Mouse (Mus musculus) stomach, postnatal 0 days (tissue): ENCODE measurements around the gene Git1. TPM values are rescaled to one million over a fixed set of nuclear protein-coding genes. Genes with fewer than 3 reads are reported as not detected.

ENCODE experiments used
- ATAC-seq: fragments of 200-750 bp; cut with Nextera tagmentation; 2 replicates; pipeline ENCODE4 v1.8.0; 2017; ENCODE audit not compliant: low FRiP score, low TSS enrichment
- DNase-seq: peaks from one replicate; pipeline ENCODE4 v3.0.0-alpha.2; 2016; ENCODE audit warnings: low spot score
- H3K27ac ChIP-seq: fragments of 300-500 bp; sonication (generic); replicated peaks from 2 replicates; pipeline ENCODE4 v1.5.1; 2014; ENCODE audit warnings: mild to moderate bottlenecking, control low read depth
- H3K27me3 ChIP-seq: fragments of 300-500 bp; sonication (generic); 2 replicates; pipeline ENCODE4 v1.6.1; 2014; ENCODE audit warnings: low read length; ENCODE audit not compliant: control insufficient read depth, insufficient read depth
- H3K36me3 ChIP-seq: fragments of 300-500 bp; sonication (generic); 2 replicates; pipeline ENCODE4 v1.6.1; 2014; ENCODE audit warnings: low read length, mixed read lengths; ENCODE audit not compliant: control insufficient read depth, insufficient read depth
- H3K4me1 ChIP-seq: fragments of 300-500 bp; sonication (generic); replicated peaks from 2 replicates; pipeline ENCODE4 v1.6.1; 2014; ENCODE audit warnings: antibody characterized with exemption; ENCODE audit not compliant: control insufficient read depth, insufficient read depth
- H3K4me2 ChIP-seq: fragments of 300-500 bp; sonication (generic); replicated peaks from 2 replicates; pipeline ENCODE4 v1.6.1; 2014; ENCODE audit warnings: low read depth, mild to moderate bottlenecking, control low read depth, moderate library complexity
- H3K4me3 ChIP-seq: fragments of 300-500 bp; sonication (generic); 2 replicates; pipeline ENCODE4 v1.5.1; 2014; ENCODE audit warnings: low read depth, low read length, control low read depth
- H3K9ac ChIP-seq: fragments of 300-500 bp; sonication (generic); 2 replicates; pipeline ENCODE4 v1.6.1; 2014; ENCODE audit warnings: mild to moderate bottlenecking, low read length, control low read depth, mixed read lengths
- H3K9me3 ChIP-seq: fragments of 300-500 bp; sonication (generic); 2 replicates; pipeline ENCODE4 v1.6.1; 2016; ENCODE audit warnings: low read length; ENCODE audit not compliant: control insufficient read depth
- CTCF ChIP-seq: IDR thresholded peaks from 2 replicates; pipeline ENCODE4 v1.5.1; 2016; ENCODE audit warnings: antibody characterized with exemption, low read depth, mild to moderate bottlenecking, moderate library complexity
- EP300 ChIP-seq: optimal IDR thresholded peaks from 2 replicates; pipeline ENCODE3; 2016; ENCODE audit warnings: antibody characterized with exemption
- WGBS: fragments of 180-500 bp; shearing (Covaris S2); extraction: QIAGEN DNeasy Blood & Tissue Kit; methylation state at CpG from one replicate; pipeline ENCODE4 v1.1.7; 2014; 5-methylcytosine and 5-hydroxymethylcytosine counted together
- polyA plus RNA-seq: library from polyadenylated mRNA; unstranded; fragments of >200 nt; fragmentation: Nextera tagmentation; extraction: Ambion mirVana; gene quantifications from 2 replicates; pipeline ENCODE4 v1.2.1, GENCODE M21; 2015

The Git1 gene
- polyA plus RNA-seq, 1 experiment from 2014 or later = 5.9 TPM

- H3K9me3 ChIP-seq = no peaks in the 10 kb centered on the region
- 78% methylated on average over 22 of the region's 22 CpGs for WGBS
- H3K27me3 ChIP-seq = no peaks in the 10 kb centered on the region
- peaks cover 33% of the 10 kb centered on the region for H3K36me3 ChIP-seq
- no peak overlapping the region for H3K4me2 ChIP-seq
- H3K4me3 ChIP-seq = no peak overlapping the region
- ATAC-seq (no peak), DNase-seq (no peak)
- H3K9ac ChIP-seq = no peak overlapping the region
- H3K27ac ChIP-seq = no peak overlapping the region
- H3K4me1 ChIP-seq = peaks cover 3% of the 10 kb centered on the region; the same call in 1 of the 2 replicates
- TF ChIP-seq EP300 (no peak), CTCF (no peak)
Observed at GRCm38 (mm10) chr11:77505291-77505980, 12.1 kb downstream of the Git1 start.

- H3K36me3 ChIP-seq = peaks cover 33% of the 10 kb centered on the region
- no peak overlapping the region for H3K4me2 ChIP-seq
- ATAC-seq = peak; percentile 41
Observed at GRCm38 (mm10) chr11:77506273-77506672, 12.9 kb downstream of the Git1 start.

GRCm38 (mm10) chr11:77506941-77507340, 13.6 kb downstream of the Git1 start:
- Histone ChIP-seq H3K4me2 (no peak overlapping the region), H3K27ac (no peak overlapping the region), H3K4me1 (peaks cover 2% of the 10 kb centered on the region; the same call in 1 of the 2 replicates), H3K9ac (no peak overlapping the region), H3K4me3 (no peak overlapping the region), H3K27me3 (no peaks in the 10 kb centered on the region), H3K9me3 (no peaks in the 10 kb centered on the region), H3K36me3 (peaks cover 33% of the 10 kb centered on the region)
- DNase-seq = no peak
- WGBS = 80% methylated on average over 6 of the region's 6 CpGs
- ATAC-seq = no peak
- TF ChIP-seq CTCF = no peak
- no peak for TF ChIP-seq EP300

More at GRCm38 (mm10) chr11:77506273-77506672, 12.9 kb downstream of the Git1 start:
- no peak for DNase-seq
- no peaks in the 10 kb centered on the region for H3K9me3 ChIP-seq
- H3K4me1 ChIP-seq = peaks cover 2% of the 10 kb centered on the region; the same call in 1 of the 2 replicates
- no peak overlapping the region for H3K9ac ChIP-seq
- 77% methylated on average over 14 of the region's 14 CpGs for WGBS
- TF ChIP-seq CTCF (no peak), EP300 (no peak)
- H3K27me3 ChIP-seq = no peaks in the 10 kb centered on the region
- H3K27ac ChIP-seq = no peak overlapping the region
- no peak overlapping the region for H3K4me3 ChIP-seq

GRCm38 (mm10) chr11:77507426-77507825, 14.1 kb downstream of the Git1 start:
- Histone ChIP-seq H3K27ac (no peak overlapping the region), H3K4me3 (no peak overlapping the region), H3K9ac (0 out of 2 replicates have a peak overlapping the region, but pooled peaks have one; percentile 23), H3K36me3 (peaks cover 33% of the 10 kb centered on the region), H3K9me3 (no peaks in the 10 kb centered on the region), H3K4me2 (no peak overlapping the region), H3K4me1 (peaks cover 4% of the 10 kb centered on the region; the same call in 1 of the 2 replicates), H3K27me3 (no peaks in the 10 kb centered on the region)
- TF ChIP-seq EP300 (no peak), CTCF (no peak)
- DNase-seq (no peak), ATAC-seq (no peak)
- WGBS = 74% methylated on average over 4 of the region's 4 CpGs

- ATAC-seq (peak; percentile 61), DNase-seq (peak; percentile 88)
- peak overlapping the region; percentile 47 for H3K9ac ChIP-seq
- H3K4me2 ChIP-seq = peak overlapping the region; percentile 73
- peaks cover 5% of the 10 kb centered on the region; the same call in 1 of the 2 replicates for H3K4me1 ChIP-seq
- H3K27me3 ChIP-seq = no peaks in the 10 kb centered on the region
- no peak for TF ChIP-seq EP300
- TF ChIP-seq CTCF = peak; percentile 94
- H3K9me3 ChIP-seq = no peaks in the 10 kb centered on the region
- WGBS = 25% methylated on average over 49 of the region's 49 CpGs
- no peak overlapping the region; the same call in 1 of the 2 replicates for H3K27ac ChIP-seq
- H3K4me3 ChIP-seq = peak overlapping the region; percentile 32; the same call in 1 of the 2 replicates
- peaks cover 28% of the 10 kb centered on the region for H3K36me3 ChIP-seq
Observed at GRCm38 (mm10) chr11:77508068-77509021, 15.0 kb downstream of the Git1 start.
